Mouse (Mus musculus): ENCODE results near the gene Cd82. TPM values are rescaled to one million over a fixed set of nuclear protein-coding genes. Genes with fewer than 3 reads are reported as not detected.

Gene Cd82
- polyA plus RNA-seq, 1 experiment: 209 TPM

GRCm38 (mm10) chr2:93438335-93438734, 24.6 kb downstream of the Cd82 start:
- DNase-seq (ENCODE audit: low read depth in 1 of 2, low spot score in 2 of 2): no peak
- WGBS: 85% methylated on average over 6 of the region's 6 CpGs
- H3K27ac ChIP-seq (ENCODE audit: insufficient read depth, low read length): no peak overlapping the region
- peaks cover 31% of the 10 kb centered on the region for H3K36me3 ChIP-seq (ENCODE audit: control insufficient read depth, insufficient read depth, low read length)
- H3K4me3 ChIP-seq (ENCODE audit: extremely low read depth, insufficient read depth, insufficient read length): no peak overlapping the region
- peaks cover 7% of the 10 kb centered on the region; the same call in 1 of the 2 replicates for H3K4me1 ChIP-seq (ENCODE audit: control insufficient read depth, insufficient read depth, insufficient read length)
- H3K27me3 ChIP-seq (ENCODE audit: control insufficient read depth, insufficient read depth, low read length): no peaks in the 10 kb centered on the region
- TF ChIP-seq POLR2A (IDR thresholded peaks at IDR 0.05; ENCODE audit: low read depth, low read length): no peak
- no peak for TF ChIP-seq CTCF (IDR thresholded peaks at IDR 0.05; ENCODE audit: extremely low read depth, insufficient read depth, insufficient read length, insufficient replicate concordance)

GRCm38 (mm10) chr2:93435577-93435976, 27.4 kb downstream of the Cd82 start:
- Histone ChIP-seq H3K27me3 (ENCODE audit: control insufficient read depth, insufficient read depth, low read length) (no peaks in the 10 kb centered on the region), H3K4me1 (ENCODE audit: control insufficient read depth, insufficient read depth, insufficient read length) (peaks cover 3% of the 10 kb centered on the region; the same call in 1 of the 2 replicates), H3K36me3 (ENCODE audit: control insufficient read depth, insufficient read depth, low read length) (peaks cover 20% of the 10 kb centered on the region), H3K4me3 (ENCODE audit: extremely low read depth, insufficient read depth, insufficient read length) (no peak overlapping the region), H3K27ac (ENCODE audit: insufficient read depth, low read length) (no peak overlapping the region)
- 47% methylated on average over 4 of the region's 4 CpGs for WGBS
- DNase-seq (ENCODE audit: low read depth in 1 of 2, low spot score in 2 of 2): no peak
- TF ChIP-seq CTCF (IDR thresholded peaks at IDR 0.05; ENCODE audit: extremely low read depth, insufficient read depth, insufficient read length, insufficient replicate concordance): no peak
- TF ChIP-seq POLR2A (IDR thresholded peaks at IDR 0.05; ENCODE audit: low read depth, low read length): no peak

- Histone ChIP-seq H3K36me3 (ENCODE audit: control insufficient read depth, insufficient read depth, low read length) (peaks cover 21% of the 10 kb centered on the region), H3K4me1 (ENCODE audit: control insufficient read depth, insufficient read depth, insufficient read length) (peaks cover 3% of the 10 kb centered on the region; the same call in 1 of the 2 replicates), H3K27me3 (ENCODE audit: control insufficient read depth, insufficient read depth, low read length) (no peaks in the 10 kb centered on the region), H3K27ac (ENCODE audit: insufficient read depth, low read length) (no peak overlapping the region), H3K4me3 (ENCODE audit: extremely low read depth, insufficient read depth, insufficient read length) (no peak overlapping the region)
- WGBS: 77% methylated on average over 3 of the region's 3 CpGs
- DNase-seq (ENCODE audit: low read depth in 1 of 2, low spot score in 2 of 2): no peak
- no peak for TF ChIP-seq CTCF (IDR thresholded peaks at IDR 0.05; ENCODE audit: extremely low read depth, insufficient read depth, insufficient read length, insufficient replicate concordance)
- TF ChIP-seq POLR2A (IDR thresholded peaks at IDR 0.05; ENCODE audit: low read depth, low read length): no peak
These were observed 28.0 kb downstream of the Cd82 start for GRCm38 (mm10) chr2:93434896-93435295.

DNA sequence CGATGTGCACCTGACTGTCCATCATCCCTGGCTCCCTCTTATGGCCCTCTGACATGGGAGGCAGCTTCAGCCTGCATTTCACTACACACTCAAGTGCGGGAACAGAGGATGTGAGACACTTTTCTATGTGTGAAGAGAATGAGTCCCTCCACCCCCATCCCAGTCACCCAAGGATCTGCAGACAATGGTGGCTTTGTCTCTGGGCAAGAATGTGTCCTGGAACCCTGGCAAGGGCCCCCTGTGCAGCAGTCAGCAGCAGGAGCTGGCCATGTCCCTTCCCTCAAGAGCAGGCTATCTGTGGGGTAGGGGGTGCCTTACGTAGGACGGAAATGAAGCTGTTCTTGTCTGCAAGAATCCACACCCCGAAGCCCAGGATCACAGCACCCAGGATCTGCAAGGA, 29.4 kb downstream of the Cd82 start:
- Histone ChIP-seq H3K4me3 (ENCODE audit: extremely low read depth, insufficient read depth, insufficient read length) (no peak overlapping the region), H3K27ac (ENCODE audit: insufficient read depth, low read length) (no peak overlapping the region), H3K36me3 (ENCODE audit: control insufficient read depth, insufficient read depth, low read length) (peaks cover 23% of the 10 kb centered on the region), H3K4me1 (ENCODE audit: control insufficient read depth, insufficient read depth, insufficient read length) (peaks cover 10% of the 10 kb centered on the region; the same call in 1 of the 2 replicates), H3K27me3 (ENCODE audit: control insufficient read depth, insufficient read depth, low read length) (no peaks in the 10 kb centered on the region)
- no peak for TF ChIP-seq POLR2A (IDR thresholded peaks at IDR 0.05; ENCODE audit: low read depth, low read length)
- no peak for TF ChIP-seq CTCF (IDR thresholded peaks at IDR 0.05; ENCODE audit: extremely low read depth, insufficient read depth, insufficient read length, insufficient replicate concordance)
- DNase-seq (ENCODE audit: low read depth in 1 of 2, low spot score in 2 of 2): no peak
- WGBS: 92% methylated on average over 5 of the region's 5 CpGs

DNA sequence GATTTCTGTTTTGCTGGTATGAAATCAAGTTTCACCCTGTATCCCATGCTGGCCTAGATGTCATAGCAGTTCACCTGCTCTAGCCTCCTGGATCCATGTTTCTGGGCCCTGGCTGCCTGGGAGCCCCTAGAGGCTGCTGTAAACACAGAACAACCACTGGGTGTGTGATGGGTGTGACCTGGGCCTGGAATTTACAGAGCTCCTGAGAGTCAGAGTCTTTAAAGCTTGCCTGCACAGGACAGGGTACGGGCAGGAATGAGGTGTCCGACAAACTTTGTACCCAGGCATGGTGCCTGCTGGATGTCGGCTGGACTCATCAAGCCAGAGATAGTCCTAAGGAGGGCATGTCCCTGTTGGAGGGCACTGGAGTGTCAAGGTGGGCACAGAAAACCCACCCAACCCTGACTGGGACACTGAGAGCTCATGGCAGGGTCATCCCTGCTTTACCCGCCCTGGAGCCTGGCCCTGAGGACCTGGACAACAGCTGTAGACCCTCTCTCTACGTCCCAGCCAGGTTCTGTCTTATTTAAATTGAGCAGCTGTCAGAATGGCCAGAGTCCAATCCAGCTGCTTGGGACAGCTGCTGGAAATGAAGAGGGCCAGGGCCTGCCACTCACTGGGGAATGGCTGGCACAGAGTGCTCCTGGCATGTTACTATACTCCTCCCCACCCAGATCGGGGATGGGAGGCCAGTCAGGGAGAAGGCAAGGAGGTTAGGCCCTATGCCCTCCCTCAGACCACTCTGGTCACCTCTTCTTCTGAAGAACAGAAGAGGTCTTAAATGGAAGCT, 30.1 kb downstream of the Cd82 start:
- Histone ChIP-seq H3K27me3 (ENCODE audit: control insufficient read depth, insufficient read depth, low read length) (no peaks in the 10 kb centered on the region), H3K4me1 (ENCODE audit: control insufficient read depth, insufficient read depth, insufficient read length) (peaks cover 17% of the 10 kb centered on the region; the same call in 1 of the 2 replicates), H3K36me3 (ENCODE audit: control insufficient read depth, insufficient read depth, low read length) (peaks cover 23% of the 10 kb centered on the region), H3K27ac (ENCODE audit: insufficient read depth, low read length) (no peak overlapping the region), H3K4me3 (ENCODE audit: extremely low read depth, insufficient read depth, insufficient read length) (no peak overlapping the region)
- TF ChIP-seq CTCF (IDR thresholded peaks at IDR 0.05; ENCODE audit: extremely low read depth, insufficient read depth, insufficient read length, insufficient replicate concordance): no peak
- 96% methylated on average over 6 of the region's 6 CpGs for WGBS
- DNase-seq (ENCODE audit: low read depth in 1 of 2, low spot score in 2 of 2): no peak

- Histone ChIP-seq H3K4me3 (ENCODE audit: extremely low read depth, insufficient read depth, insufficient read length) (no peak overlapping the region), H3K4me1 (ENCODE audit: control insufficient read depth, insufficient read depth, insufficient read length) (peaks cover 23% of the 10 kb centered on the region; the same call in 1 of the 2 replicates), H3K36me3 (ENCODE audit: control insufficient read depth, insufficient read depth, low read length) (peaks cover 21% of the 10 kb centered on the region), H3K27me3 (ENCODE audit: control insufficient read depth, insufficient read depth, low read length) (no peaks in the 10 kb centered on the region), H3K27ac (ENCODE audit: insufficient read depth, low read length) (no peak overlapping the region)
- no peak for DNase-seq (ENCODE audit: low read depth in 1 of 2, low spot score in 2 of 2)
- 52% methylated on average over 5 of the region's 5 CpGs for WGBS
- TF ChIP-seq CTCF (IDR thresholded peaks at IDR 0.05; ENCODE audit: extremely low read depth, insufficient read depth, insufficient read length, insufficient replicate concordance): no peak
- no peak for TF ChIP-seq POLR2A (IDR thresholded peaks at IDR 0.05; ENCODE audit: low read depth, low read length)
These were observed 31.2 kb downstream of the Cd82 start for GRCm38 (mm10) chr2:93431575-93432325.

Measured in spleen, adult 2 months (tissue).